Mouse (Mus musculus) cerebellum, adult 9-11 months (tissue): Measurements from ENCODE around the gene Vars.
"Not testable (repeated sequence)": the region's sequence is repeated elsewhere in the genome, so short reads cannot be mapped to it uniquely, and the experiment has no call there.

Source experiments
- DNase-seq: peaks from one replicate; pipeline ENCODE4 v3.0.0; 2022

The Vars gene

DNA sequence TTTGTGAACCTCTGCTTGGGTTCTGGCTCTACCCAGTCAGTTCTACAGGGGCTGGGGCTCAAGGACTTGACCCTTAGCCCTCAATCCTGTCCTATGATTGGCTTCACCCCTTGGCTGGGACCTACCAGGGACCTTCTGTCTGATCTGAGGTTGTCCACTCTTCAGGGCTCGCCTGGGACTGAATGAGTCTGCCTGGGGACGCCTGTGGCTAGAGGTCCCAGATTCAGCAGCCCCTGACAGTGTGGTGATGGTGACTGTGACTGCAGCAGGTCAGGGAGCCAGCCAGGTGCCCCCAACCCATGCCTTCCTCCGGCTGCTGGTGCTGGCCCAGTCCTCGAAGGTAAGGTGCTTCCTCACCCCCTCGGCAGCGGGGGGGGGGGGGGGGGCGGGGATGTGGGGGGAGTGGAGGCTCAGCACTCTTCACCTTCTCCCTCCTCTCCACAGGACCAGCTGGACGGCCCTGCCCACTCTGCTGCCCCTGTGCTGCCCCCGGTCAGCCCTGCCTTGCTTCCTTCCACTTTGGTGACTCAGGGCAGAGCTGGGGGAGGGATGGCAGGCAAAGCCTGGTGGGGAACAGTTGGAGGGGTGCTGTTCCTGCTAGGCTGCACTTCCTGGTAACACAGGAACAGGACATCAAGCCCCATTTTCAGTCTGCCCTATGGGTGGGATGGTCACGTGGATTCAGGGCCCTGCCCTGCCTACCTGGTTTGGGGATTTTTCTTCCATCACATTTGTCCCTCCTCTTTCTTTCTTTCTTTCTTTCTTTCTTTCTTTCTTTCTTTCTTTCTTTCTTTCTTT, 24.1 kb downstream of the Vars start:
- DNase-seq, result no peak

- no peak for DNase-seq
These were observed 25.4 kb downstream of the Vars start for GRCm38 (mm10) chr17:35026206-35026605.

GRCm38 (mm10) chr17:35027277-35028068, 26.7 kb downstream of the Vars start, which contains the start of gene Sapcd1:
Gene Sapcd1, minus strand, starts transcription at chr17:35028016.
- DNase-seq, result peak; percentile 53

- DNase-seq, result no peak
These were observed 27.5 kb downstream of the Vars start for GRCm38 (mm10) chr17:35028315-35028714.

- no peak for DNase-seq
These were observed 29.1 kb downstream of the Vars start for GRCm38 (mm10) chr17:35029691-35030532.

- no peak for DNase-seq
These were observed 30.5 kb downstream of the Vars start for GRCm38 (mm10) chr17:35031272-35031671.

DNA sequence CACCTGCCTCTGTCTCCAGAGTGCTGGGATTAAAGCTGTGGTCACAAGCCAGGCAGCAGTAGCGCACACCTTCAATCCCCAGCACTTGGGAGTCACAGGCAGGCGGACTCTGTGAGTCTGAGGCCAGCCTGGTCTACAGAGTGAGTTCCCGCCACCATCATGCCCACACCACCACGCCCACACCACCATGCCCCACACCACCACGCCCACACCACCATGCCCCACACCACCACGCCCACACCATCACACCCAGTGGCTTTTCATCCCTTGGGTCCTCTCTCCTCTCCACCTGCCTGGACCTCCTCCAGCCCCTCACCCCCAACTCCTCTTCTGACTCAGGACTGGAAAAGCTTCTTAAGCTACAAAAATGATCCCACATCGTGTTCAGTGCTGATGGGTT, 31.1 kb downstream of the Vars start:
- no peak for DNase-seq

DNA sequence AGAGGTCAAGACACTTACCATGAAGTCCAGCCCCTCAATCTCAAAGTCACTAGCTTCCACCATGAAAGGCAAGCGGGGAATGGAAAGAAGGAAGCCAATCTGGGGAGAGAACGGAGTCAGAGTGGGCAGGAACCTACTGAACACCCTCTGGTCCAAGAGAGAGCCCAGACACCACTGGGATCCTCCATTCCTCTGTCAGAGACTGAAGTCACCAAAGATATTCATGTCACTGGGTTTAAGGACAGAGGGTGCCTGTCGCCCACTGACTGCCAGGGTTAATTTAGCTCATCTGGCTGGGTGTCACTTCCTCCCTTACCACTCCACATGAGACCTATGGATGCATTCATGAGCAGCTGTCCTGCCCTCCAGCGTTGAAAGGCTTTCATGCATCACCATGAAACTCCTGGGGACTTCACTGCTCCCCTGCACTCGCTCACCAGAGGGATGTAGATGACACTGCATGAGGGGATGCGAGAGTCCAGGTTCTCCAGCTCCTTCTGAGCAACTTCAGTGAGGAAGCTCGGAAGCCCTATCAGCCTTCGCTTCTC, 31.6 kb downstream of the Vars start:
- no peak for DNase-seq

DNA sequence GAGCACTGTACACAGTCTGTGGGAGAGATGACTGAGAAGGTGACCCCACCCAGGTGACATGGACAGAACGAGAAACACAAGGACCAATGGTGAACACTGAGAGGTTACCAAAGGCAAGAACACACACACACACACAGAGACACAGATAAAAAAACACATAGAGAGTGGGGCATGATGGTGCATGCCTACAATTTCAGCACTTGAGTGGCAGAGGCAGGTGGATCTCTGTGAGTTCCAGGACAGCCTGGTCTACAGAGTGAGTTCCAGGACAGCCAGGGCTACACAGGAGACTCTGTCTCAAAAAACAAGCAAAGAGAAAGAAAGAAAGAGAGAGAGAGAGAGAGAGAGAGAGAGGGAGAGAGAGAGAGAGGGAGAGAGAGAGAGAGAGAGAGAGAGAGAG, 32.9 kb downstream of the Vars start:
- DNase-seq, result not testable (repeated sequence)

DNA sequence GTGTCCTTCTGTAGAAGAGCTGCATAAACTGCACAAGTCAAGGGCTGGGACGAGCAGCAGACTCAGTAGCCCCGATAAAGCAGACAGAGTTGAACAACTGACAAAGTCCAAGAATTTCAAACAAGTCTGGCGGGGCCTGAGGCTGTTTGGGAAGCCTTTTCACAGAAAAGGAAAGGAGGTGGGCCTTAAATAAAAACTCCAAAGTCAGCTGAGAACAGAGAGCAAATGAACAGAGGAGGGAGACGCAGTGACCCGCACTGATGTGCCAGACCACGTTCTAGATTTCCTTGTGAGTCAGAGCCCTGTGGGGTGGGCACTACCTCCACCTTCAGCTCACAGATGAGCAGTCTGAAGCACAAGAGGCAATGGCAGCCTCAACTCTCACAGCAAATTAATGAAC, 34.1 kb downstream of the Vars start:
- no peak for DNase-seq

DNA sequence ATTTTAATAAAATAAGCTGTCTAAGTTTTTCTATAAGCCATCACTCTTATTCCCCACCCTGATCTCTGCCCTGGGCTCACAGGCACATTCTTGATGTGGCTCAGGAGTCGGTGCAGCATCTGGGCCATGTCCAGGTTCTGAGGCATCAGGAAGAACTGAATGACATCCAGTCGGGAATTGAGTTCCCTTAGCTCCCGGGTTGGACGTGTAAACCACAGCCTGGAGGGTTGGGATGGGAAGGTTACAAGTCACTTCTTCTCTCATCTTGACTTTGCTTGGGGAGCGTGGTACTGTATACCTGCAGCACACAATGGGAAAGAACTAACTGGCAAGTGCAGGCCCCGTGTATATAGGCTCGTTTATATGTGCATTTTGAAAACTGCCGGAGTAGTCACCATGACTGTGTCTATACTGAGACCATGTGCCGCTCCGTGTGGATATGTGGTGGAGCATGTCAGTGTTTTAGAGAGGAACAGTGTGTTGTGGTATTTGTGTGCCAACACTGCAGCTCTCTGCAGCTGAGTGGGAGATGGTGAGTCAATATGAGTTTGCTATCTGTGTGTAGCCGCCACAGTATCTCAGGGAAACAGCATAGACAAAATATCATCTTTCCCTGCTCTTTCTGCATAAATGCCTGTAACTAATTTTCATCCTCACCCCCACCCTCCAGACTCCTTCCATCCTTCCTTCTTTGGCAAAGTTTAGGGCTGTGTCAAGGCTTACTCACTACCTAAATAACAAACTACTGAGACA, 38.5 kb downstream of the Vars start:
- no peak for DNase-seq

GRCm38 (mm10) chr17:35043794-35044193, 43.0 kb downstream of the Vars start:
- DNase-seq, result no peak

DNA sequence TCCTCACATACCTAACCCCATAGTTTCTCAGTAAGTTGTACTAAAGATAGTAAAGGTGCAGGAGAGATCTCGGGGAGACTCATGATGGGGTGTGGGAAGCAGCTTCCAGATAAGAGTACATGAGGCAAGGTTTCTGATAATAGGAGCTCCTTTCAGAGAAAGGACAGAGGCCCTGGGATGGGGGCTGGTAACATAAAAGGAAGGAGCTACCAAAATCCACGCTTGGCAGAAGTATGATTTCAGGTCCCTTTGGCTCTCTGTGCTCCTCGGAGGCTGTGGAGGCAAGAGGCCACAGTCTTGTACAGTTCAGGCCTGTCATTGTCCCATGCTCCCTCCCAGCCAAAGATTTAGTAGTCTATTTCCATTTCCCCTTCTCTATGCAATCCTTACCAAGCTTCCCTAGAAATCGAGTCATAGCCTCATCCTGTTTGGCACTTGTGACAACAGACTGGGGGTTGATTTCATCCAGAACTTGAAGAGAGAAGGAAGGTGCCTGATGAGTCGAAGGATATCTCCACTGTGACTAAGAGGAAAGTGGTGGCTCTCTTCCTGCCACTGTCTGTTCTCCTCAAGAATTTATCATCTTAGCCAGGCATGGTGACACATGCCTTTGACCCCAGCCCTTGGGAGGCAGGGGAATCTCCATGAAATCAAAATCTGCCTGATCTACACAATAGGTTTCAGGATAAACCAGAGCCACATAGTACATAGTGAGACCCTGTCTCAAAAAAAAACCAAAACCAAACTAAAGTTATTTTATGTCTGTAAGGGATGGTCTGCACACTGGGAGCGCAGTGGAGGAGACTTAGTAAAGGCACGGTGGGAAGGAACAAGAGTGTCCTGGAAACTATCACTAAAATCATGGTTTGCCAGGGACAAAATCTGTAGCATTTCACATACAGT, 44.4 kb downstream of the Vars start:
- DNase-seq, result no peak

DNA sequence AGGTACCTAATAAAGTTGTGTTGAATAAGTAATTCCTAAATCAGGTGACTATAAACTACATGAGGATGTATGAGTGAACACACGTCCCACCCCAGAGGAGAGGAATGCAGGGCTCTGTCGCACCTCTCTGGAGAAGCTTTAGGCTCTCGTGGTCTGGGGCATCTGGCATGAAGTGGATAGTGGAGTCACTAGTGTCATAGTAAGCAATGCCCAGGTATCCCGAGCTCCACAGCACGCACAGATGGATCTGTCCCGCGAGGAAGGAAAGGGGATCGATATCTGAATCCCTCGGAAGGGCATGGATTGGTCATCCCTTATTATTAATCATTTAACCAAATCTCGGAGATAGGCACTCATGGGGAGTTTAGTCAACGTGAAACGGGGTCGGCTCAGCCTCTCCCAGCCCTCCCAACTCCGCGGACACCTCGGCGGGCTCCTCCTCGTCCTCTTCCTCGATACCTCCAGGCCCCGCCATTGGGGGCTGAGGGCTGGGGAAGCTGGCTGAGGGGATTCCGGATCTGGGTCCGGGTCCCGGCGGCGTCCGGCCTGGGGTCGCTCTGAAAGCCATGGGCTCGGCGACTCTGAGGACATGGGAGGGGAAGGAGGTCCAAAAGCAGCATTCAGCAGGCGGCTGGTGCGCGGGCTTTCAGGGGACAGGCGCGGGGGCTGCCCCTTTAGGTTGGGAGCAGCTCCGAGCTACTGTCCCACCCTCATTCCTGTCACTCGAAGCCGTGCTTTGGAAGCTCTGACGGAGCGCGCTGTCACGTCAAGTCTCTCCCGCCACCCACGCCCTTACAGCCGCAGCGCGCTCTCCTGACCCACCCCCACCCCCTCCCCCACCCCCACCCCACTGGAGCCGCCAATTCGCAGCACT, 45.3 kb downstream of the Vars start:
- DNase-seq, result no peak

DNA sequence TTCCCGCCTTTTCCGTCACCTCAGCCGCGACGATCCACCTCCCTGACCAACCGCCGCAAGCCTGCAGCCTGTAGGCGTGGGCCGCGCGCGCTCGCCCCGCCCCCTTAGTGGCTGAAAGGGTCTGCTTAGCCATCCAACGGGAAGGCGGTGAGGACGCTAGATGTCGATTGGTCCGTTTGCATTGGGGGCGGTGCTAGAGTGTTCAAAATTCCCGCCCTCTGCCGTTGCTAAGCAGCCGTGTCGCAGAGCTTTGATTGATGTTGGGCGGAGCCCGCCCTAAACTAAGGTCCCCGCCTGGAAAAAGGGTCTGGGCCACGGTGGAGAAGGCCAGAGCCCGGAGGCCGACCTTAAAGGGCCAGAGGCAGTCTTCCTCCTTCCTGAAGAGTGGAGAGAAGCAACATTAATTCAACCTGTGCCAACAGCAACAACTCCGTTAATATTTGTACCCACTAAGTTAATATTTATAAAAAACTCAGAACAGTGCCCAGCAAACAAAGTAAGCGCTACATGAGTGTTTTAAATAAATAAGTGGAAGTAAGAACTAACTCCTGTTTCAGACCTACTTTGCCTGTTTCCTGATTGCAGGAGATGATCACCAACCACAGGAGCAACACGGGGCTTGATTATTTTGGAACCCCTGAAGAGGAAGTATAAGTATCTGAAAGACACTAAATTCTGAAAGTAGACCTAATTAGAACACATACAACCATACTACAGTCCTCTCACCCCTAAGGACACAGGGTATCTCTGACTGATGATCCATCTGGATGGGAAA, 46.1 kb downstream of the Vars start, which contains the start of gene Msh5:
Gene Msh5, minus strand, starts transcription at position 65 of the 775 bp plus-strand sequence.
- peak; percentile 97 for DNase-seq

- DNase-seq, result no peak
These were observed 46.9 kb downstream of the Vars start for GRCm38 (mm10) chr17:35047688-35048087.

- DNase-seq, result no peak
These were observed 47.6 kb downstream of the Vars start for GRCm38 (mm10) chr17:35048149-35048931.

GRCm38 (mm10) chr17:35048932-35049440, 48.2 kb downstream of the Vars start:
- no peak for DNase-seq
